Mouse (Mus musculus): ENCODE results near the gene Noxo1. TPM values are rescaled to one million over a fixed set of nuclear protein-coding genes. Genes with fewer than 3 reads are reported as not detected.
A peak's percentile ranks its signal among the peaks of the same experiment; 100 is the strongest.

Gene Noxo1
- total and polyA plus RNA-seq, 3 experiments = 0.62 to 2.4 TPM; not detected in 1

DNA sequence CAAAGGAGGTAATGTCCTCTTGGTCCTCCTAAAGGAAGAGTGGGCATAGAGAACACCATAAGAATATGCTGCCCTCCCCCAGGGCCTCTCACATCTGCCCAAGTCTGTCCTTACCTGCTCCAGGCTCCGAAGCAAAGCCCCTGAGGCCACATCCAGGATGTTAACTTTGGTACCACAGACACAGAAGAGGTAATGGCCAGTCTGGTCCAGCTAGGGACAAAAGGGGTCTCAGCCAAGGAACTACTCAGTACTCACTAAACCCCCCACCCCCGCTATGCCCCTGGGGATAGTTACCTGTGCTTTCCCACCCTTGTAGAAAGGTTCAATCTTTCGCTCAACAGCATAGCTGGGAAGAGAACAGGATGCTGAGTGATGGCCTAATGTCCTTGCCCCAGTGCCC, 9.8 kb downstream of the Noxo1 start:
- Histone ChIP-seq H3K9me3 (replicated peaks; ENCODE audit: insufficient read depth, low read length) (no peaks in the 10 kb centered on the region), H3K27ac (ENCODE audit: control insufficient read depth, low read depth, low read length) (no peak overlapping the region), H3K4me3 (ENCODE audit: control insufficient read depth in 1 of 2, insufficient read depth in 1 of 2, low read depth in 2 of 2, low read length in 2 of 2) (no peak overlapping the region), H3K79me2 (ENCODE audit: control insufficient read depth, insufficient read depth, low read length, poor library complexity) (peaks cover 7% of the 10 kb centered on the region), H3K9ac (ENCODE audit: control insufficient read depth, low read depth, low read length, poor library complexity, severe bottlenecking) (no peak overlapping the region), H3K36me3 (ENCODE audit: control insufficient read depth in 1 of 2, insufficient read depth in 2 of 2, low read length in 2 of 2) (peaks cover 0 to 5% of the 10 kb centered on the region in 2 experiments; a peak in 2 of 4 replicates), H3K4me1 (ENCODE audit: control insufficient read depth in 1 of 2, insufficient read depth in 2 of 2, low read length in 2 of 2) (peaks cover 0 to 2% of the 10 kb centered on the region in 2 experiments; a peak in 1 of 4 replicates), H3K27me3 (ENCODE audit: control insufficient read depth in 1 of 2, insufficient read depth in 2 of 2, low read length in 2 of 2) (no peaks in the 10 kb centered on the region)
- no peak for DNase-seq (ENCODE audit: low read depth, low spot score)
- TF ChIP-seq KAT2A (conservative IDR thresholded peaks at IDR 0.05; ENCODE audit: low read depth, low read length) = no peak
- no peak for TF ChIP-seq CTCF (IDR thresholded peaks at IDR 0.05 in 2 of 3, conservative IDR thresholded peaks at IDR 0.05 in 1 of 3; ENCODE audit: control insufficient read depth in 1 of 3, insufficient read depth in 1 of 3, low read depth in 2 of 3, low read length in 3 of 3, poor library complexity in 1 of 3, severe bottlenecking in 1 of 3)
- no peak for TF ChIP-seq MAZ (IDR thresholded peaks at IDR 0.05; ENCODE audit: low read depth, low read length)
- no peak for TF ChIP-seq RAD21 (IDR thresholded peaks at IDR 0.05; ENCODE audit: low read depth, low read length)
- no peak for TF ChIP-seq HCFC1 (IDR thresholded peaks at IDR 0.05; ENCODE audit: low read depth, low read length)
- TF ChIP-seq BHLHE40 (IDR thresholded peaks at IDR 0.05; ENCODE audit: borderline replicate concordance, low read depth, low read length) = no peak
- TF ChIP-seq ETS1 (IDR thresholded peaks at IDR 0.05; ENCODE audit: low read depth, low read length) = no peak
- TF ChIP-seq GATA1 (IDR thresholded peaks at IDR 0.05; ENCODE audit: low read depth, low read length) = no peak

DNA sequence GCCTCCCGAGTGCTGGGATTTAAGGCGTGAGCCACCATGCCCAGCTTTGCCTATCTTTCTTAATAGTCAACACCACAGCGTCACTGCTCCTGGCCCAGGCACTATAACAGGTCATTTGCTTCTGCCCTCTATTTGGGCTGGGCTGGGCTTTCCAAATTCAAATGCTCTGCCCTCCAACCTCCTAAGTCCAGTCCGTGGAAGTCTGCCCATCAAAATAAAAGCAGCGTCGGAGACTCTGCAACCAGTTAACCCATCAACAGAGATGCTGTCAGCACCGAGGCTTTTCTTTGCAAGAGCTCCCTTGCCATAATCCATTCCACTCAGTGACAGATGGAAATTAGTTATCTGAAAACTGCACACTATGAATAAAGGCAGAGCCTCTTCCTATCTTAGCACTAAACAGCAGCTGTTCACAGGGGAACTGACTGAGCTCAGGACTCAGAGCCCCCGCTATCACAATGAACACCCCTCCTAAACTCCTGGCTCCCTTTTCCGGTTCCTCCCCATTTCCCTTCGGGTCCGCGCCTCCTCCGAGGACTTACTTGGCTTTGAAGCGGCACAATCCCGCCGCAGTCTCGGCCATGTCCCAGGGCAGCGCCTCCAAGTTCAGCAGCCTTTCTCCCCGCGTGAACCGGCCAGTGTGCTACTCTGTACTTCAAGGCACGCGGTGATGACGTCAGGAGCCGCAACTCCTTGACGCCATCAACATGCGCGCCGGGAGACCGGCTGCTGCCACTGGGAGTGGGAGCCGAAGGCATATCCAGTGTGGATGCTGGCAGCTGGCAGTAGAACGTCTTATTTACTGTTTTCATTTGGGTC, 11.2 kb downstream of the Noxo1 start, which contains the start of gene Tbl3:
Tbl3 (minus strand) TSS at position 679 of the 819 bp plus-strand sequence.
- Histone ChIP-seq H3K36me3 (ENCODE audit: control insufficient read depth in 1 of 2, insufficient read depth in 2 of 2, low read length in 2 of 2) (peaks cover 0 to 5% of the 10 kb centered on the region in 2 experiments; a peak in 2 of 4 replicates), H3K79me2 (ENCODE audit: control insufficient read depth, insufficient read depth, low read length, poor library complexity) (peaks cover 7% of the 10 kb centered on the region), H3K9ac (ENCODE audit: control insufficient read depth, low read depth, low read length, poor library complexity, severe bottlenecking) (peak within 1 kb of the TSS; percentile 85), H3K27me3 (ENCODE audit: control insufficient read depth in 1 of 2, insufficient read depth in 2 of 2, low read length in 2 of 2) (no peaks in the 10 kb centered on the region), H3K27ac (ENCODE audit: control insufficient read depth, low read depth, low read length) (peak within 1 kb of the TSS; percentile 88), H3K4me3 (ENCODE audit: control insufficient read depth in 1 of 2, insufficient read depth in 1 of 2, low read depth in 2 of 2, low read length in 2 of 2) (peak within 1 kb of the TSS; percentile 89 to 100), H3K4me1 (ENCODE audit: control insufficient read depth in 1 of 2, insufficient read depth in 2 of 2, low read length in 2 of 2) (peaks cover 0 to 2% of the 10 kb centered on the region in 2 experiments; a peak in 1 of 4 replicates), H3K9me3 (replicated peaks; ENCODE audit: insufficient read depth, low read length) (no peaks in the 10 kb centered on the region)
- peak; percentile 96 for DNase-seq (ENCODE audit: low read depth, low spot score)
- TF ChIP-seq ZMIZ1 (IDR thresholded peaks at IDR 0.05; ENCODE audit: low read depth, low read length) (peak; percentile 79), KAT2A (conservative IDR thresholded peaks at IDR 0.05; ENCODE audit: low read depth, low read length) (no peak; the same call in 1 of the 2 replicates), ZC3H11A (IDR thresholded peaks at IDR 0.05; ENCODE audit: low read depth, low read length) (no peak), USF1 (IDR thresholded peaks at IDR 0.05; ENCODE audit: low read depth, low read length) (no peak), CHD2 (IDR thresholded peaks at IDR 0.05; ENCODE audit: low read length) (no peak), MYC (IDR thresholded peaks at IDR 0.05; ENCODE audit: low read depth, low read length) (peak; percentile 69), USF2 (IDR thresholded peaks at IDR 0.05; ENCODE audit: borderline replicate concordance in 1 of 2, insufficient read depth in 1 of 2, low read depth in 1 of 2, low read length in 2 of 2) (no peak), MXI1 (IDR thresholded peaks at IDR 0.05; ENCODE audit: low read depth, low read length) (peak; percentile 98), GABPA (IDR thresholded peaks at IDR 0.05; ENCODE audit: low read depth, low read length) (peak; percentile 50; the same call in 1 of the 2 replicates), ZNF384 (IDR thresholded peaks at IDR 0.05; ENCODE audit: low read depth, low read length) (no peak), MAZ (IDR thresholded peaks at IDR 0.05; ENCODE audit: low read depth, low read length) (peak; percentile 70; the same call in 1 of the 2 replicates), RAD21 (IDR thresholded peaks at IDR 0.05; ENCODE audit: low read depth, low read length) (no peak), POLR2AphosphoS2 (IDR thresholded peaks at IDR 0.05; ENCODE audit: low read length) (peak; percentile 87), POLR2AphosphoS5 (IDR thresholded peaks at IDR 0.05; ENCODE audit: borderline replicate concordance, low read depth, low read length) (no peak), NRF1 (IDR thresholded peaks at IDR 0.05; ENCODE audit: insufficient read depth, low read depth, low read length, poor library complexity, severe bottlenecking) (peak; percentile 47; the same call in 1 of the 2 replicates), GATA1 (IDR thresholded peaks at IDR 0.05; ENCODE audit: low read depth, low read length) (peak; percentile 79), TCF12 (IDR thresholded peaks at IDR 0.05; ENCODE audit: low read depth, low read length) (peak; percentile 72), BHLHE40 (IDR thresholded peaks at IDR 0.05; ENCODE audit: borderline replicate concordance, low read depth, low read length) (0 out of 2 replicates have a peak, but pooled peaks have one; percentile 7), ETS1 (IDR thresholded peaks at IDR 0.05; ENCODE audit: low read depth, low read length) (peak; percentile 70), TBP (IDR thresholded peaks at IDR 0.05; ENCODE audit: low read depth, low read length) (peak; percentile 79), NELFE (IDR thresholded peaks at IDR 0.05; ENCODE audit: low read depth, low read length) (peak; percentile 96), CTCF (IDR thresholded peaks at IDR 0.05 in 2 of 3, conservative IDR thresholded peaks at IDR 0.05 in 1 of 3; ENCODE audit: control insufficient read depth in 1 of 3, insufficient read depth in 1 of 3, low read depth in 2 of 3, low read length in 3 of 3, poor library complexity in 1 of 3, severe bottlenecking in 1 of 3) (no peak), JUND (IDR thresholded peaks at IDR 0.05; ENCODE audit: low read depth, low read length) (no peak), E2F4 (IDR thresholded peaks at IDR 0.05; ENCODE audit: borderline replicate concordance, low read depth, low read length) (no peak), SMC3 (IDR thresholded peaks at IDR 0.05; ENCODE audit: low read depth, low read length) (no peak), TAL1 (IDR thresholded peaks at IDR 0.05; ENCODE audit: low read length) (peak; percentile 87)

Data from MEL (cell line).